Mouse (Mus musculus) left cerebral cortex, adult 11 months (tissue): Measurements from ENCODE around the gene Zfp692.
A peak's percentile ranks its signal among the peaks of the same experiment; 100 is the strongest.
"Not testable (repeated sequence)": the region's sequence is repeated elsewhere in the genome, so short reads cannot be mapped to it uniquely, and the experiment has no call there.

ENCODE experiments used
- DNase-seq: peaks from one replicate; pipeline ENCODE4 v3.0.0; 2022; ENCODE audit warnings: low spot score

Zfp692 gene

DNA sequence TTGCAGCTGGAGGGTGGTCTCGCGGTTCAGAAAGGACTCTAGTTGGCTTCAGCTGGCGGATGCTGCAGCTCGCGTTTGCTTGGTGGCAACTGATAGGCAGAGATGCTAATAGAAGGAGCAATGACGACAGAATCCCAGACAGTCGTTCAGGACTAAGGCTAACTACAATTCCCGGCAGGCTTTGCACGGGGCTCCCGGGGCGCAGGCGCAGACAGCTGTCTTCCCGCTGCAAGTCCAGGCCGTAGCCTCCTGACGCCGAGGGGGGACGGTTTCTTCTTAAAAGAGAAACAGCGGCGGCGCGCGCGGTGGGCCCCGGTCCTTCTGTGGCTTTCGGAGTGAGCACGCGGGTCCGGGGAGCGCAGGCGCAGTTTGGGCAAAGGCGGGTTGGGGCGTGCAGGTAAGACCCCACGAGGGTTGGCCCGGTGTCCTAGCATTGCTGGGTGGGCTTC, at the start of gene Zfp692:
Gene Zfp692 (plus strand): TSS at position 210 of the 449 bp plus-strand sequence.
- DNase-seq, result peak; percentile 94

DNA sequence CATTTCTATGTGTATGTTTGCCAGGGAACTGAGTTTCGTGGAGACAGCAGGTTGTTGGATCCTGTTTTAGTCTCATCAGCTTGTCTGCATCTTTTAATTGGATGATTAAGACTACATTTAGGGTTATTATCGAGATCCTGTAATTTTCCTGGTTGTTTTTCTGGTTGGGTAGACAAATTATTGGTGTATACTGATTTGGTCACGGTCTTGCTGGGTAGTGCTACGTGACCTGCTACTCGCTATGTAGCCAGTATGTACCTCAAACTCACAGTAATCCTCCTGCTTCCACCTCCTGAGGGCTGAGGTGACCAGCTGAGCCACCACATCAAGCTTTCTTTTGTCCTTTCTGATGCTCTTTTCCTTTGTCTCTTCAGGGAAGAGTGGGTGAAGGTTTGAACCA, 49.1 kb upstream of the Zfp692 start:
- DNase-seq, result no peak

DNA sequence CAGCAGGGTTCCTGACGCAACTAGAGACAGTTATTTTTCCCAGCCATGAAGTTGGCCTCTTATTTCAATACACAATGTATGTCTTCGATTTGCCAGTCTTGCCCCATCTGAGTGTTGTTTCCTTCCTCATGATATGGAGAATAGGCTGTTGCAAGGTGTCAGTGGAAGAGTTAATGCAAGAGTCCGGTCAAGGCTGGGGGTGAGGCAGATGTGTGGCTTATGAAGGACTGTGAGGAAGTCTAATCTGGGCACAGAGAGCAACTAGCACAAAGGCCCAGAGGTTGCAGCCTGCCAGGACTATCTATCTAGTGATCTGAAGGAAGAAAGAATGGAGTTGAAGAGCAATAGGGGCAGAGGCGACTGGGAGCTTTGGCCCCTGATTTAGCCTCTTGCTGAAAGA, 46.7 kb upstream of the Zfp692 start:
- no peak for DNase-seq

DNA sequence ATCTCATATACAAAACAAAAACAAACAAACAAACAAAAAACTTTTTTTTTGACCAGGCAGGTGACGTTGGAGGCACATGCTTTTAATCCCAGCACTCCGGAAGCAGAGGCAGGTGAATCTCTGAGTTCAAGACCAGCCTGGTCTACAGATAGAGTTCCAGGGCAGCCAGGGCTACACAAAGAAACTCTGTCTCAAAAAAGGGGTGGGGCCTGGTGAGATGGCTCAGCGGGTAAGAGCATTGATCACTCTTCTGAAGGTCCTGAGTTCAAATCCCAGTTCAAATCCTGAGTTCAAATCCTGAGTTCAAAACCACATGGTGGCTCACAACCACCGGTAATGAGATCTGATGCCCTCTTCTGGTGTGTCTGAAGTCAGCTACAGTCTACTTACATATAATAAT, 45.0 kb upstream of the Zfp692 start:
- DNase-seq, result no peak

DNA sequence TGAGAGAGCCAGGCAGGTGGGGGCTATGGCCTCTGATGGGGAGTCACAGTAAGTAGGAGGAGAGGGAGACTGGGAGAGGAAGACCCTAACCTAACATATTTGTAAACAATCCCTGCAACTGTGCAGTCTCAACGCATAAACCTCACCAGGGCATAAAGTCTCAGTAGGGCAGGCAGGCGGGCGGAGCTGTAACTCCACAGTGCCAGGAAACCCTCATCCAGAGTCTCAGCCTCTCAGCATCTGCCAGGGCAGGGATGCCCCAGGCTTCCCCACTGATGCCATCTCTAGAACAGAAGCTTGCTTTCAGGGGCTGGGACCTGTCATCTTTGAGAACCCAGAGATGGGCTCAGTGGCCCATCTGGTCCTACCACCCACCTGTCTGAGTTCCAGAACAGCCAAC, 44.5 kb upstream of the Zfp692 start:
- no peak for DNase-seq

DNA sequence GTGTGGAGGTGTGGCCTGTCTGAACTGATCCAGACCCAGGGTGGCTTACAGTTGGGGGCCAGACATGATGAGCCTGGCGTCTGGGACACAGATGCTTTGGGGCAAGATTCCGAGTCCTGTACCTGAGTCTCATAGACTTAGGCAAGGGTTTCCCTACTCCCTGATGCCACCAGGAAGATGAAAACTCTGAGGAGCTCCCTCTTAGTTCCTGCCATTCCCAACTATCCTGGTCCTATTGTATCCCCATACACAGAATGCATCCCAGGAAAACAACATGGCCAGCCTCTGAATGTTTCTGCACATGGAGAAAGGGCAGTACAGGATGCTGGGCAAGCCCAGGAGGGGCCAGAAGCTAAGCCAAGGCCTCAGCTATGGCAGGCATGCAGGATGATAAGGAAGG, 43.4 kb upstream of the Zfp692 start:
- DNase-seq, result no peak

DNA sequence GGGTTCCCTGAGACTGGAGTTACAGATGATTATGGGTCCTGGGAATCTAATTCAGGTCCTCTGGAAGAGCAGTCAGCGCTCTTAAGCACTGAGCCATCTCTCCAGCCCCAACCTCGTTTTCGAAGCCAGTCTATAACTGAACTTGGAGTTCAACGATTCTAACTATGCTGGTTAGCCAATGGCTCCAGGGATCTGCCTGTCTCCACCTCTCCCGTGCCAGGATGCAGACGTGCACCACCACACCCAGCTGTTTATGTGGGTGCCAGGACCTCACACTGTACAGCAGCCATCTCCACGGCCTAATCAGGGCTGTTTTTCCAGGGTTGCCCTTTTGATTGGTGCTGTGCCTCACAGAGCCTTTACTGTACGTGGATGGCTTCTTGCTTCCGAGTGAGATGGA, 42.3 kb upstream of the Zfp692 start:
- DNase-seq, result no peak

DNA sequence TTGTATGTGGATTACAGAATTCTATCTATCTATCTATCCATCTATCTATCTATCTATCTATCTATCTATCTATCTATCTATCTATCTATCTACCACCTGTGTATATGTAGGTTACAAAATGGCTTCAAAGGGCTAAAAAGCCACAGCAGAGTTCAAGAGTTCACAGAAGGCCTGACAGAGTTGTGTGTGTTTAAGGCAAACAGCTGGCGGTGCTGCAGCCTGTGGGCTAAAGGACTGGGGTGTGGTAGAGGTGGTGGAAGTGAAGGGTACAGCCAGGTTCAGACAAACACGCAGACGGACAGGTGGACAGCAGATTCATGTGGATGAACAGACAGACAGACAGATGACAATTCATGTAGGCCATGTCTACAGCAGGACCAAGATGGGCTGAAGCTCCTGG, 38.6 kb upstream of the Zfp692 start:
- no peak for DNase-seq

DNA sequence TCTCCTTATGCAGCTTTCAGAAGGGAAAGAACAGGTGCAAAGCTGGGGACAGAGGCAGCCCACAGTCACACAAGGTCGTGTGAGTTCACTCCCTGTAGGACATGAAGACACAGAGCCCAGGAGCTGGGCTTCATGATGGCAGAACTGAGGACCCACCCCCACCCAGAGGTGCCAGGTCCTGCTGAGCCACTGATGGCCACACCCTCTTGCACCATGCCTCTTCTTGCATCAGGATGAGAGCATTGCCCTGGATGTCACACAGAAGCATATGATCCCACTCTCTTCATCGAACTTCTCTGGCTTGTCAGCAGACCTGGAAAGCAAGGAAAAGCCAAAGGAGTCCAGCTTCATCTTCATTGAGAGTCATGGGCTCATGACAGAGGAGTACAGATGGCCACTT, 32.3 kb upstream of the Zfp692 start, which contains the start of gene 4930438A08Rik:
Gene 4930438A08Rik (plus strand): TSS at position 228 of the 400 bp plus-strand sequence.
- DNase-seq, result no peak

DNA sequence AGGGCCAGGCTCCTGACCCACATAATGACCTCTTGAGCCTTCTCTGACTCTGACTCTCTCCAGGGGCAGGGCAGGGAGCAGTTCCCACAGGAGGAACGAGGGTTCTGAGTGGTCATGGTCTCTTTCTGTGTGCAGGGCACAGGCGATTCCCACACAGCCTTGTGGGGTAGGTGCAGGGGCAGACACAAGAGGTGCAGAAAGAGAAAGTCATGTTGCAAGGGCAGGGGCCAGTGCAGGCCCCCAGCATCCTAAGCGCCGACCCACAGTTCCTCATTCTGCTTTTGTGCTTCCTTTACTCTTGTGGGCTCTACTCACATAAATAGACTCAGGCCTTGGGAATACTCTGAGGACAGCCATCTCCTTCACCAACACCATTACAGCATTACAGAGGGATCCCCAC, 31.1 kb upstream of the Zfp692 start:
- no peak for DNase-seq

DNA sequence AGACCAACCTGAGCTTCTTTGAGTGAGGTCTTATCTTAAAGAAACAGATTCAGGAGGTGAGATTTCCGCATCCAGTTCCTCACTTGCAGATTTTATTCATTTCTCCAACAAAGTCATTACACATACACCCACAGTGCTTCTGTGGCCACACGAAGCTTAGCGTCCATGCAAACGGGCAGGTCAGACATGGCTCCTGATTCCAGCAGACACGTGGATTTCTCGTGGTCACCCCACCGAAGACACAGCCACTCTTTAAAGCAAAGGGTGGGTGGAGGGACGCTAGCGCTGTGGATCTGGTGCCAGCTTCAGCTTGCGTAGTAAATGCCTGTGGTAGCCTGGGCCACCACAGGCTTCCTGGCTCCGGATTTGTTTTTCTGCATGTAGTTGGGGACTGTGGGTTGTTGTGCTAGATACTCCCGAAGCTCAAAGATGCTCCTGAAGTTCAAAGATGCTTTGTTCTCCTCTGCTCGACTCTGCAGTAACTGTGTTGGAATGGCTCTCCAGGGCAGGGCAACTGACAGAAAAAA, 24.8 kb upstream of the Zfp692 start:
- no peak for DNase-seq

DNA sequence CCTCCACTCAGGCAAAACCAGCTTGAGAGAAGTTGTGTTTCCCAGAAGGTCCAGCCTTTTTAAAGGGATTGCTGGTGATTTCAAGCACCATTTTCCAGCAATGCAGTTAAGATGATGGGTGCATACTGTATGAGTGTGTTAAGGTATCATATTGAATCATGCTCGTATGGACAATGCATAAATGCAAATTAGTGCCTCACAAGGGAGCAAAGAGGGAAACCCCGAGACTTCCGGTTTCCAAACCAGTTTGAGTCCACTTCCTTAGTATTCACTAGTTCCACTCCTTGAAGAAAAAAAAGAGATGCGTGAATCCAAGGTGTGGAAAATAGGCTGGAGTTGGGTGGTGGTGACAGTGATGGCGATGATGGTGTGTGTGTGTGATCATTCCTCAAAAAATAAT, 24.4 kb upstream of the Zfp692 start:
- no peak for DNase-seq

DNA sequence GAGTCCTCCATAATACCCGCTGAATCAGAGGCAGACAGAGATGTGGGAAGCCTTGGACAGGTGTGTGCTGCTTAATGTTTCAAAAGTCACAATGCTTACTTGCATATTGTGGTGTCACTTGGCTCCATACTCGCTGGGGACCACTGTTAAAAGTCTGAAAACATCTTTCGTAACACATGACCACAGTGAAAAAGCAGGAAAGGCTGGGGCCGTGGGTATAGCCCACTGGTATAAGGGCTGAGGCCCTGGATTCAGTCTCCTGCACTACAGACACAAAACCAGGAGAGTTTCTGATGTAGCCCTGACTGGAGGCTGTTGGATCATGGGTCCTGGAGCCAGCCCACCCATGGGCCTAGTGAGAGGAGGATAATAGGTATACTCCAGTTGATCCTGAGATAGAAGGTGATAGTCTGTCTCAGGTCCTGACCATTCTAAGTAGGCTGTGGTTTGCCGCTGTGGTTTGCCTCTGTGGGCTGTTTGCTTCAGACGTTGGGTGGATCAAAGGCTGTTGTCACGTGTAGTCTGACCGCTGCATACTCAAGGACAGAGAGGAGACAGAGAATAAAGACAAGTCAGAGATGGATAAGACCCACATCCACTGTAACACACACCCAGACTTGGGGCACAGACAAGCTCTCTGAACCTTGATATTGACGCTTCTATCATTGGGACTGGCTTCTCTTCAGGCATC, 16.7 kb upstream of the Zfp692 start:
- no peak for DNase-seq

DNA sequence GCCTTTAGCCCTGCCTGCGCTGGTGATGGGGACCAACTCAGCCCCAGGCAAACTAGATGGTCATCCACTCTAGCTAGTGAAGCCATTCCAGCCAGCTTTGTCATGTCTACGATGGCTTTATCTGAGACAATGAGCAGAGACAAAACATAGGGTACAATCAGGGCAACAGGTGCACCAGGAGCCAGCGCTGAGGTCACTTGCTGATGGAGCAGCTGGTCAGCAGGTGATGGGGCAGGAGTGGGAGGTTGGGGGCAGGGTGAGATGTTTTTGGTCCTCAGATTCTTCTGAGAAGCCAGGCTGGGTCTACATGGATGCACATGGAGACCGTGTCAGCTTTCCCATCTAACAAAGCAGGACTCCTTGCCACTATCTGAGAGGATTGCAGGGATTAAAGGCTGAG, 16.1 kb upstream of the Zfp692 start:
- no peak for DNase-seq

DNA sequence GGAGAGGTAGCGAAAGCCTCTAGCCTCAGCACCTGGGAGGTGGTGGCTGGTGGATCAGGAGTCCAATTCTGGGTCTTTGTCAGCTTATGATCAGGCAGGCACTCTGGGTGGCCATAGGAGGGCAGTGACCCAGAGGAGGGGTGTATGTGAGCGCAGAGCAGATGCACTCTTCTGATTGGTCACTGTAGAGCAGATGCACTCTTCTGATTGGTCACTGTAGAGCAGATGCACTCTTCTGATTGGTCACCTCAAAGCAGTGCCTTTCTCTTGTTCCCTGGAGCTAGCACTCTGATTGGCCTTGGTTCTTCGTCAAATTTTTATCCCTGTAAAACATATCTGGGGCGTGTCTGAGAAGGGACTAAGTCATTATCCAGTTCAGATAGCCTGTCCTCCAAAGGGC, 14.1 kb upstream of the Zfp692 start:
- DNase-seq, result no peak

DNA sequence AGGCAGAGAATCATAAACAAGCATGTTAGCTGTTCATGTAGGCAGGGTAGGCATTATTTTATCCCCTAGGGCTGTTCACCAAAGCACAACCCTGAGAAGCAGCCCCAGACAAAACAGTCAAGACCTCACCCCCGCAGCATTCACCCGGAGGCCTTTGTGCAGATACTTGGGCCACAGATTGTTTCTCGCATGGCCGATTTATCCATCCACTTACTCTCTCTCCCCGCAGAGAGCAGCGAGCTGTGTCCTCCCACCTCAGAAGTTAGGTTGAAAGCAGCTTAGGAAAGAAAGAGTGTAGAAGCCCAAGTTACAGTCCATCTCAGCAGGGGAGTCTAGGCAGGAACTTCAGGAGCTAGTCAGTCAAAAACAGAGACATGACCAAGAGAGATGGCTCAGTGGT, 9.5 kb upstream of the Zfp692 start:
- DNase-seq, result no peak

DNA sequence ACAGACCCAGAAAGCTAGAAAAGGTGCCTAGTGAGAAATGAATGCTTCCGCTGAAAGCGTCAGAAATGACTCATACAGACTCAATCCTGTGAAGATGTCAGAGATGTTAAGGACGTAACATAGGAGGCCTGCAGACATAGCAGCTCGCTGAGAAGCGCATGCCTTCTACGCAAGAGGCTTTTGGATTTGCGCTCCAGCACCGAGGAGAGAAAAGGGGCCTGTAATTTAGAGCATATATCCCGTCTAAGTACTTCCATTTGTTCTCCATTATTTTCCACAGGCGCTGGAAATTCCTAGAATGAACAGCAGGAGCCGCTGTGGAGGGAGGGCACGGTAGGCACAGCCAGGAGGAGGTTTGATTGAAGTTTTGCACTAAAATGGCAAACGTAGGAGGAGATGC, 5.8 kb upstream of the Zfp692 start:
- DNase-seq, result peak; percentile 66

DNA sequence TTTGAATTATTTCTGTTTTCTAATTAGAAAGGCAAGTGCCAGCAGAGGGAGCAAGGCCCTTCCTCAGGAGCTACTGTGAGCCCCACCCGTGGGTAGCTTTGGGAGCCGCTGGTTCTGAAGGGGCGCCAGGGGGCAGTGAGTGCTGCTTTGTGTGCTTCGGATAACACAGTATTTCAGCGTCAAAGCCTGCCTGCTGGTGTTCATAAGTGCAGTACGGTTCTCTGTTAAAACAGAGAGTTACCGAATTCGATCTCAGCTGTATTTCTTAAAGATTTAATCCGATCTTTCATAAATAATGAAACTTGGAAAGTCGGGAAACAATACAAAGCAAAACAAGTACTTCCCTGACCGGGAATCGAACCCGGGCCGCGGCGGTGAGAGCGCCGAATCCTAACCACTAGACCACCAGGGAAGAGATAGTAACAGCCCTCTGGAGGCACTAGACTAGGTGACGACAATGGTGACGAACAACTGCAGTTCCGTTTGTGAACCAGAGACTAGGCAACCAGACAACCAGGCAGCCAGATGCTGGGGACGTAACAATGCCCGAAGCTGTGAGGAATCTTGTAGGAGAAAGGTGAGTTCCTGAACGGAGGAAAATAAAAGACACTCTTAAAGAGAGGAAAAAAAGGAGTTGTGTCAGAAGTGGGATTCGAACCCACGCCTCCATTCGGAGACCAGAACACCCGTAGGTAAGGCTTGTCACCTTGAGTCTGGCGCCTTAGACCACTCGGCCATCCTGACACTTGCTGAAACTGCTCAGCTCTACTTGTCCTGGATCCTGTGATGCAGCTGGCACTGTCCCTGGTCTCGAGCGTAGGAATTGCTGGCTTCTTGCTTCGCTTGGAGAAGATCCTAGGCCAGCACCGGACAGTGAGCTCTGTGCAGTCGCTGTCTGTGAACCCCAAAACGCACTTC, 4.8 kb upstream of the Zfp692 start:
- DNase-seq, result peak; percentile 96

DNA sequence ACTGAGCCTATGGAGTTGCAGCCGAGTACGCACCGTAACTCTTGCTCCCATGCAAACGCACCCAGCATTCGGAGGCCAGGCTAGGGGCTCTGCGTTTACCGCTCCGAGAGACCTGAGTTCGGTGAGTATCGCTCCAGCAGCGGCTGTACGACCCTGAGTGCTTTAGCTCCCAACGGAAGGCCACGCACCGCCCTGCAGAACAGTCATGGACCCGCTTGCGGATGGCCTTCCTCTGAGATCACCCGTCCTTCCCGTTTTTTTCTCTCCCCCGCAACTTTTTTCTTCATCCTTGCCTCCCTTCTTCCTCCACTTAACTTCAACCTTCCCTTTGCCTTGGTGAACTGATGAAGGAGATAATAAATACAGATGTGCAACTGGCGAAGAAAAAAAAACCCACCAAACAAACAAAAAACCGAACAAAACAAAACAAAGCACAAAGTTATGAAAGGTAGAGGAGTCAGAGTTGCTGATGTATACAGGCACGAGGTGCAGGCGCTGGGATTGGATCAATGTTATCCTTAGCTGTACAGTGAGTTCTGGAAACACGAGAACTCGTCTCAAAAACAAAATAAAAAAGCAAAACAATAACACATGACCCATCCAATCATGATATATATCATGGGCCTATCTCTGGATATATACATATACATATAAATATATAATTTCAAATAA, 4.0 kb upstream of the Zfp692 start:
- DNase-seq, result no peak

DNA sequence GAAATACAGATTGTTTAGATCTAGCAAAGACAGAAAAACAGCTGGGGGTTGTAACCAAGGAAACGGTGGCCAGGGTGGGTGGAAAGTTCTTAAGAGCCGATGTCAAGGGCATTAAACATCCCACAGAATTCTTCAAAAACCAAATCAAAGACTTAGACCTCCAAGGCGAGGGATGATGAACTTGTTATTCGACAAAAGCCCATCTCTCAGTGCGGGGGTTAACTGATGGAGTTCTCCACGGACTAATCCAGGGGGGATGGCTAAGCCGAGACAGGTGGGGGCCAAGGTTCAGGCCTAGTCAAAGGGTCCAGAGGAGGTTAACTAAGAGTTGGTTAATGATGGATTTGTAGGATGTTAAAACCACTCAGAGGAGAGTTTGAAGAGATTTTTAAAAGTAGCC, 3.3 kb upstream of the Zfp692 start:
- no peak for DNase-seq

DNA sequence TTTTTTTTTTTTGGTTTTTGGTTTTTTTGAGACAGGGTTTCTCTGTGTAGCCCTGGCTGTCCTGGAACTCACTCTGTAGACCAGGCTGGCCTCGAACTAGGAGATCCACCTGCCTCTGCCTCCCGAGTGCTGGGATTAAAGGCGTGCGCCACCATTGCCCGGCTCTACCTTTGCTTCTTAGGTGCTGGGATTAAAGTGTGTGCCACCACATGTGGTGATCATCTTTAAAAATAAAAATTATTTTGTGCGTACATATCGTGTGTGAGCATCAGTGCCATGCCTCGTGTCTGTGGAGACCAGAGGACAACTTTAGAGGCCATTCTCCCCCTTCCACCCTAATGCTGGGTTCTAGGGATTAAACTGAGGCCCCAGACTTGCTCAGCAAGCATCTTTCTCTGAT, 1.6 kb upstream of the Zfp692 start:
- DNase-seq, result not testable (repeated sequence)

DNA sequence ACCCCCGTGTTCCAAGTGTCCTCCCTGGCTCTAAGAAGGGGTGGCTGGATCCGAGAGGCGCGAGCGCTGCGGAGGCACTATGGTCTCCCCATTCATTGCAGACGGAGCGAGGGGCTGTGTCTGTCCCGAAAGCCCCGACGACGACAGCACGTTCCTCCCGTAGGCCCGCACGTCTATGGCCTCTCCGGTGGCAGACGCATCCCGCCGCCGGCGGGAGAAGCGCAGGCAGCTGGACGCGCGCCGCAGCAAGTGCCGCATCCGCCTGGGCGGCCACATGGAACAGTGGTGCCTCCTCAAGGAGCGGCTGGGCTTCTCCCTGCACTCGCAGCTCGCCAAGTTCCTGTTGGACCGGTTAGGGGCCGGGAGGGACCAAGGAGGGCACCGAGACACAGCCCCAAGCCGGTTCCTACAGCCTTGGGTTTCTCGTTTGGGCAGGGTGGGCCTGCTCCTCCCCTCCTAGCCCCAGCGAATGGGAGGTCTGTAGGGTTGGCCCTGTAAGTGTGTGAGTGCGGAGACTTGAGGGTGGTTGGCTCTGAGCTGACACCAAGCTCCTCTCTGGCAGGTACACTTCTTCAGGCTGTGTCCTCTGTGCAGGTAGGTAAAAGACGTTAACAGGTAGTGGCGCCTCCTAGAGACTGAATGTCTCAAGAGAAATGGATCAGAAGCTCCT, 677 bp downstream of the Zfp692 start:
- no peak for DNase-seq
